Mouse (Mus musculus) liver, embryonic 13.5 days (tissue): ENCODE results near the gene Peli1. TPM values are rescaled to one million over a fixed set of nuclear protein-coding genes. Genes with fewer than 3 reads are reported as not detected.

Experiments
- ATAC-seq: fragments of 200-750 bp; cut with Nextera tagmentation; 2 replicates; pipeline ENCODE4 v1.8.0; 2017; ENCODE audit warnings: low read depth, mild to moderate bottlenecking, moderate number of reproducible peaks, moderate library complexity
- DNase-seq: peaks from one replicate; pipeline ENCODE4 v3.0.0; 2022
- H3K27ac ChIP-seq: fragments of 300-500 bp; sonication (generic); 2 replicates; pipeline ENCODE4 v1.5.1; 2015; ENCODE audit warnings: moderate library complexity, mild to moderate bottlenecking, inconsistent platforms
- H3K27me3 ChIP-seq: fragments of 300-500 bp; sonication (generic); 2 replicates; pipeline ENCODE4 v1.6.1; 2015; ENCODE audit warnings: mild to moderate bottlenecking, inconsistent platforms
- H3K36me3 ChIP-seq: fragments of 300-500 bp; sonication (generic); 2 replicates; pipeline ENCODE4 v1.6.1; 2015; ENCODE audit warnings: mild to moderate bottlenecking, inconsistent platforms
- H3K4me1 ChIP-seq: fragments of 300-500 bp; sonication (generic); replicated peaks from 2 replicates; pipeline ENCODE4 v1.6.1; 2015; ENCODE audit warnings: inconsistent platforms
- H3K4me2 ChIP-seq: fragments of 300-500 bp; sonication (generic); 2 replicates; pipeline ENCODE4 v1.6.1; 2015; ENCODE audit warnings: inconsistent platforms, mild to moderate bottlenecking, moderate library complexity
- H3K4me3 ChIP-seq: fragments of 300-500 bp; sonication (generic); replicated peaks from 2 replicates; pipeline ENCODE4 v1.5.1; 2015; ENCODE audit warnings: mild to moderate bottlenecking, inconsistent platforms
- H3K9ac ChIP-seq: fragments of 300-500 bp; sonication (generic); 2 replicates; pipeline ENCODE4 v1.6.1; 2015; ENCODE audit warnings: mild to moderate bottlenecking, inconsistent platforms
- H3K9me3 ChIP-seq: fragments of 300-500 bp; sonication (generic); replicated peaks from 2 replicates; pipeline ENCODE4 v1.6.1; 2016; ENCODE audit warnings: inconsistent platforms
- WGBS: fragments of 180-500 bp; shearing (Covaris S2); methylation state at CpG from one replicate; pipeline ENCODE4 v1.1.7; 2015; ENCODE audit not compliant: insufficient replicate concordance; 5-methylcytosine and 5-hydroxymethylcytosine counted together
- polyA plus RNA-seq: library from polyadenylated mRNA; unstranded; fragments of >200 nt; fragmentation: Nextera tagmentation; extraction: Ambion mirVana; gene quantifications from 2 replicates; pipeline ENCODE4 v1.2.1, GENCODE M21; 2015

Peli1 gene
- polyA plus RNA-seq, 1 experiment from 2014 or later: 10.5 TPM

- no peaks in the 10 kb centered on the region for H3K36me3 ChIP-seq
- no peak for DNase-seq
- WGBS: 44% methylated on average over 3 of the region's 3 CpGs
- H3K9ac ChIP-seq: peak overlapping the region; percentile 49; the same call in 1 of the 2 replicates
- no peaks in the 10 kb centered on the region for H3K27me3 ChIP-seq
- H3K4me2 ChIP-seq: peak overlapping the region; percentile 41
- no peak overlapping the region for H3K27ac ChIP-seq
- peaks cover 38% of the 10 kb centered on the region for H3K4me1 ChIP-seq
- peak overlapping the region; percentile 13 for H3K4me3 ChIP-seq
- H3K9me3 ChIP-seq: no peaks in the 10 kb centered on the region
- no peak for ATAC-seq
Measured at GRCm38 (mm10) chr11:21093081-21093815, 2.2 kb downstream of the Peli1 start.

GRCm38 (mm10) chr11:21096590-21096989, 5.5 kb downstream of the Peli1 start:
- Histone ChIP-seq H3K36me3 (no peaks in the 10 kb centered on the region), H3K9me3 (no peaks in the 10 kb centered on the region), H3K4me2 (no peak overlapping the region), H3K4me3 (no peak overlapping the region), H3K27me3 (no peaks in the 10 kb centered on the region), H3K9ac (no peak overlapping the region), H3K27ac (no peak overlapping the region), H3K4me1 (peaks cover 43% of the 10 kb centered on the region)
- no peak for DNase-seq
- 56% methylated on average over 2 of the region's 2 CpGs for WGBS
- ATAC-seq: no peak

GRCm38 (mm10) chr11:21098457-21098856, 7.4 kb downstream of the Peli1 start:
- no peak for DNase-seq
- Histone ChIP-seq H3K4me2 (peak overlapping the region; percentile 28), H3K27me3 (no peaks in the 10 kb centered on the region), H3K9ac (no peak overlapping the region), H3K4me3 (no peak overlapping the region), H3K36me3 (no peaks in the 10 kb centered on the region), H3K4me1 (peaks cover 38% of the 10 kb centered on the region), H3K27ac (no peak overlapping the region), H3K9me3 (no peaks in the 10 kb centered on the region)
- no peak for ATAC-seq
- WGBS: 23% methylated on average over 2 of the region's 2 CpGs

DNA sequence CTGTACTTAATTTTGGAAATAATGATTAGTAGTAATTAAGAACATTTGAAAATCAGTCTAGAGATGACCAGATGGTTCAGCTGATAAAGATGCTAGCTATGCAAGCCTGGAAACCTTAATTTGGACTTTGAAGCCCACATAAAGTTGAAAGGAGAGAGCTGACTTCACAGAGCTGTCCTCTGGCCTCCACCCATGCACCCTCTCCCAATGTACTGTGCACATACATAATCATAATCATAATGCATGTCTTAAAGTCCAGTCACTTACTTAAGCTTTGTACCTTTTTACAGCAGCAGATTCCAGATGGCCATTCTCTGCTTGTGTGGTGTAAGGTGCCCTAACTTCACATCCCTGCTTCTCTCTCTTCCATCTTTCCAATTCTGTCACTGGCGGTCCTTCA, 9.6 kb downstream of the Peli1 start:
- no peak for DNase-seq
- no peak for ATAC-seq
- H3K4me3 ChIP-seq: no peak overlapping the region
- H3K4me1 ChIP-seq: peaks cover 45% of the 10 kb centered on the region
- H3K27ac ChIP-seq: no peak overlapping the region
- no peak overlapping the region for H3K9ac ChIP-seq
- WGBS: 87% methylated on average over 1 of the region's 1 CpGs
- no peaks in the 10 kb centered on the region for H3K9me3 ChIP-seq
- no peaks in the 10 kb centered on the region for H3K36me3 ChIP-seq
- no peaks in the 10 kb centered on the region for H3K27me3 ChIP-seq
- no peak overlapping the region for H3K4me2 ChIP-seq

- Histone ChIP-seq H3K36me3 (no peaks in the 10 kb centered on the region), H3K9me3 (no peaks in the 10 kb centered on the region), H3K4me1 (peaks cover 41% of the 10 kb centered on the region), H3K4me3 (no peak overlapping the region), H3K4me2 (no peak overlapping the region), H3K27ac (no peak overlapping the region), H3K27me3 (no peaks in the 10 kb centered on the region), H3K9ac (no peak overlapping the region)
- 35% methylated on average over 4 of the region's 4 CpGs for WGBS
- ATAC-seq (no peak), DNase-seq (no peak)
Measured at GRCm38 (mm10) chr11:21101286-21101685, 10.2 kb downstream of the Peli1 start.

DNA sequence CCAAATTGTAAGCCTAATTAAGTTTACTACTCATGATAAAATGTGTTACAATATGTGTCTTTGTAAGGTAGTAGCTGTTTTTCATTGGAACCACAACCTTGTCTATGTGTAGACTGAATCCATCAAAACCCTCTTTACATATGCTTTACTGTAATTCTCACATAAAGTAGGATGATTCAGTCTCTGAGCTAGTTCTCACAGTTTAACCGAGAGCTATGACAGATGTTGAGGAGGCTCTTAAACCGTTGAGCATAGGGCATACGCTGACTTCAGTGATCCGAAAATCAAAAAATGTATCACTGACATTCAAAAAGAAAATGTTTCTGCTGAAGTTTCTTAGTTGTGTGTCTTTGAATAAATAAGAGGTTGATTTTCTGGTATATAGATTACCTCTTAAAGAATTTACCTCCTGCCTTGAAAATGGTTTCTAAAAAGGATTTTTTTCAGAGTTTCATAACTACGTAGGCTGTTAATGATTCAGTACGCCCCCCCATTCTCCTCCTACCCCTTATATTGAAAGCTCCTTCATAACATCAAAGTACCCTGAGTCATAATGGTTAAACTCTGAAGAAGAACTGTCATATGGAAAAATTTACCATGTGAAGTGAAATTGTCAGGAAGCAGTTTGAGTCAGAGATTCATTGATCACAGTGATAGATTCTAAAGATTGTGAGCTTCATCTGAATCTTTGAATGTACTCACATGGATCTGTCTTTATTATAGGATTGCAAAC, 11.3 kb downstream of the Peli1 start:
- Histone ChIP-seq H3K27ac (no peak overlapping the region), H3K9ac (no peak overlapping the region), H3K27me3 (no peaks in the 10 kb centered on the region), H3K36me3 (peaks cover 6% of the 10 kb centered on the region; the same call in 1 of the 2 replicates), H3K4me1 (peaks cover 35% of the 10 kb centered on the region), H3K4me3 (no peak overlapping the region), H3K9me3 (no peaks in the 10 kb centered on the region), H3K4me2 (no peak overlapping the region)
- 86% methylated on average over 6 of the region's 6 CpGs for WGBS
- DNase-seq (no peak), ATAC-seq (no peak)

GRCm38 (mm10) chr11:21103186-21103585, 12.1 kb downstream of the Peli1 start:
- Histone ChIP-seq H3K9me3 (no peaks in the 10 kb centered on the region), H3K27ac (no peak overlapping the region), H3K4me1 (peaks cover 31% of the 10 kb centered on the region), H3K36me3 (peaks cover 6% of the 10 kb centered on the region; the same call in 1 of the 2 replicates), H3K9ac (no peak overlapping the region), H3K4me2 (no peak overlapping the region), H3K27me3 (no peaks in the 10 kb centered on the region), H3K4me3 (no peak overlapping the region)
- no peak for DNase-seq
- 56% methylated on average over 2 of the region's 2 CpGs for WGBS
- ATAC-seq: no peak

DNA sequence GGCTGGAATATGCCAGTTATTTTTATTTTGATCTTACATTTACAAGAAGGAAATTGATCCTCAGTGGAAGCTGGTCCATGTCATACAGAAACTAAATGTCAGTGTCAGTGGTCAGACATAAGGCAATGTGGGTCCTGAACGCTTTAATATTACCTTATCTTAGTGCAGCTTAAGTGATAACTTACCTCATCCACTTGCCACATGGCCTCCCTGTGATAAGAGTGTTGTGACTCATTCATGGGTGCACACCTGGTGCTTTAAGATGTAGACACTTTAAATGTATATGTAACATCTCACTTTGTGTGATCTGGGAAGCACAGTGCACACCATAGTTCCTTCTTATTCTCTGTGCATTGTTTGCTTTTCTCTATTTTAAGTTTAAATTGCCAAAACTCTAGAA, 14.3 kb downstream of the Peli1 start:
- H3K9me3 ChIP-seq: no peaks in the 10 kb centered on the region
- H3K4me2 ChIP-seq: no peak overlapping the region
- no peak overlapping the region for H3K27ac ChIP-seq
- no peaks in the 10 kb centered on the region for H3K27me3 ChIP-seq
- DNase-seq (peak; percentile 16), ATAC-seq (peak; percentile 78)
- H3K4me3 ChIP-seq: no peak overlapping the region
- peaks cover 25% of the 10 kb centered on the region for H3K4me1 ChIP-seq
- WGBS: 3% methylated on average over 1 of the region's 1 CpGs
- H3K9ac ChIP-seq: no peak overlapping the region
- peaks cover 6% of the 10 kb centered on the region; the same call in 1 of the 2 replicates for H3K36me3 ChIP-seq

- WGBS: 87% methylated on average over 1 of the region's 1 CpGs
- no peaks in the 10 kb centered on the region for H3K9me3 ChIP-seq
Measured at GRCm38 (mm10) chr11:21107120-21107519, 16.0 kb downstream of the Peli1 start.

DNA sequence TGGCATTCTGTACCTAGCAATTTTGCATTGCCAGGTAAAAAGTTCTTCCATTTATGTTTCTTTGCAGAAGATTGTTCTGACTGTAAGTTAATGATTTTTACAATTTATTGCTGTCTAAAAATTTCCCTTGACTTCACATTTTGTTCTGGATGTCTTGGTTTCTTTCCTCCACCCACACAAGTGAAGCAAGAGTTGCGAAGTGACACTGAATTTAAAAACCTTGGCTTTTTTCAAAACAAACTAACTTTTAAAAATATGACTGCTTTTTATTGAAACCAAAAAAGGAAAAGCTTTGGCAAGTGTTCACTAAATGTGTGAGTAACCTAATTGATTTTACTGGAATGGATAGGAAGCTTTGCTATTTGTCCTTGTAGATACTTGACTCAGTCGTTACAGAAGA, 18.2 kb downstream of the Peli1 start:
- Histone ChIP-seq H3K9ac (no peak overlapping the region), H3K36me3 (peaks cover 6% of the 10 kb centered on the region; the same call in 1 of the 2 replicates), H3K27me3 (no peaks in the 10 kb centered on the region), H3K27ac (no peak overlapping the region), H3K9me3 (no peaks in the 10 kb centered on the region), H3K4me3 (no peak overlapping the region), H3K4me2 (no peak overlapping the region), H3K4me1 (peaks cover 16% of the 10 kb centered on the region)
- WGBS: 83% methylated on average over 2 of the region's 2 CpGs
- ATAC-seq (no peak), DNase-seq (no peak)

More at GRCm38 (mm10) chr11:21107120-21107519, 16.0 kb downstream of the Peli1 start:
- Histone ChIP-seq H3K27me3 (no peaks in the 10 kb centered on the region), H3K9ac (no peak overlapping the region), H3K4me2 (no peak overlapping the region), H3K4me3 (no peak overlapping the region), H3K36me3 (peaks cover 6% of the 10 kb centered on the region; the same call in 1 of the 2 replicates), H3K27ac (no peak overlapping the region), H3K4me1 (peaks cover 20% of the 10 kb centered on the region)
- DNase-seq (no peak), ATAC-seq (no peak)

DNA sequence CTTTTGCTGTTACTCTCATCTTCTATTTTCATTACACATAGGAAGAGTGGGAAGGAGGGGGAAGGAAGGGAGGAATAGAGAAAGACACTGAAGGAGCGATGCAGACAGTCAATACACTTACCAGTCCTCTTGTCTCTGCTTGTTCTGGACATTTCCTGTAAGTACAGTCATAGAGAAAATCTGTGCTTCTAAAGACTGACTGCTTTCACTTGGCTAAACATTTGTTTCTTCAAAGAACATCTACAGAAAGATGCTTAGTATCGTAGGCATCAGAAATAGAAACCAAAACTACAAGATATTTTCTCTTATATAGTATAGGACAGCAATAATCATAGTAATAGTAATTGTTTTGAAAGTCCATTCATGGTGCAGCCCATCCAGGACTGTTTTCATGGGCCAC, 23.4 kb downstream of the Peli1 start:
- Histone ChIP-seq H3K36me3 (no peaks in the 10 kb centered on the region), H3K27ac (no peak overlapping the region), H3K9me3 (no peaks in the 10 kb centered on the region), H3K9ac (no peak overlapping the region), H3K27me3 (no peaks in the 10 kb centered on the region), H3K4me1 (peaks cover 3% of the 10 kb centered on the region), H3K4me3 (no peak overlapping the region), H3K4me2 (no peak overlapping the region)
- DNase-seq: no peak
- 88% methylated on average over 2 of the region's 2 CpGs for WGBS
- no peak for ATAC-seq
